14 mouse cellular contexts compared by ENCODE assay signal in genomic region chr17:45836253-45836652, GRCm38 (mm10).
DNase-seq lines count a peak whose midpoint lies in the region; ATAC-seq and TF ChIP-seq lines count a peak whose summit lies in the region.
"Had no signal": no experiment of that assay in that cellular context is flagged by ENCODE, and none has a peak within 500 bp of the region (broad histone marks: within the 10 kb centered on the region; RNA-seq: fewer than 3 reads in every experiment).

No protein-coding gene starts in this region.

- H3K36me3 ChIP-seq in kidney, embryonic 16.5 days (ENCODE audit: insufficient read depth, low read length): no peaks in the 10 kb centered on the region
- H3K36me3 ChIP-seq: embryonic facial prominence, embryonic 13.5 days; liver, embryonic 15.5 days had no signal

- 61% methylated on average over 7 of the region's 7 CpGs for WGBS in kidney, embryonic 16.5 days

- H3K4me3 ChIP-seq in gastrocnemius, adult 2 months: no peak overlapping the region
- no peak overlapping the region for H3K4me3 ChIP-seq in kidney, embryonic 16.5 days (ENCODE audit: low read length)
- H3K4me3 ChIP-seq: embryonic facial prominence, embryonic 13.5 days; liver, embryonic 15.5 days had no signal

- intact Hi-C loops in gastrocnemius, adult 2 months (cut with DNase I): no loop called here

- no peak overlapping the region for H3K9ac ChIP-seq in kidney, embryonic 16.5 days (replicated peaks; ENCODE audit: low read length)
- H3K9ac ChIP-seq: embryonic facial prominence, embryonic 13.5 days; forebrain, postnatal 0 days; liver, embryonic 15.5 days had no signal

- no peak for TF ChIP-seq CTCF in gastrocnemius, adult 2 months (IDR thresholded peaks at IDR 0.05)

- H3K27ac ChIP-seq in gastrocnemius, adult 2 months: no peak overlapping the region
- no peak overlapping the region for H3K27ac ChIP-seq in kidney, embryonic 16.5 days (ENCODE audit: low read length)
- H3K27ac ChIP-seq: embryonic facial prominence, embryonic 13.5 days; liver, embryonic 15.5 days had no signal

- H3K9me3 ChIP-seq in kidney, embryonic 16.5 days (ENCODE audit: low read length): 0 out of 2 replicates have a peak, but pooled peaks cover 3% of the 10 kb centered on the region

- DNase-seq in gastrocnemius, adult 2 months: peak; percentile 53
- DNase-seq in gastrocnemius, postnatal 10 days: no peak
- peak; percentile 41 for DNase-seq in retina, postnatal 1 day
- no peak for DNase-seq in retina, embryonic 14.5 days (ENCODE audit: low spot score)
- no peak for DNase-seq in frontal cortex, postnatal 10 days (ENCODE audit: low spot score in 2 of 2)
- DNase-seq: forebrain, postnatal 0 days; heart, adult 18-20 months; spleen, adult 18-20 months; thymus, postnatal 36 days had no signal

- peak; percentile 64; the same call in 1 of the 2 replicates for ATAC-seq in kidney, embryonic 16.5 days (ENCODE audit: low FRiP score, low TSS enrichment)
- ATAC-seq in megakaryocyte progenitor cell, adult 5-6 weeks (replicated peaks; ENCODE audit: poor library complexity): no peak
- ATAC-seq in monocyte, adult 5-6 weeks (replicated peaks; ENCODE audit: insufficient number of reproducible peaks, low FRiP score, low TSS enrichment, poor library complexity, severe bottlenecking): no peak
- ATAC-seq: forebrain, postnatal 0 days had no signal

- 0 out of 2 replicates have a peak, but pooled peaks cover 5% of the 10 kb centered on the region for H3K4me1 ChIP-seq in kidney, embryonic 16.5 days (ENCODE audit: insufficient read depth, low read length)
- H3K4me1 ChIP-seq: liver, embryonic 15.5 days had no signal

- no peak overlapping the region for H3K4me2 ChIP-seq in kidney, embryonic 16.5 days (replicated peaks; ENCODE audit: low read depth, low read length)
- H3K4me2 ChIP-seq: embryonic facial prominence, embryonic 13.5 days; liver, embryonic 15.5 days had no signal

- no peaks in the 10 kb centered on the region for H3K27me3 ChIP-seq in kidney, embryonic 16.5 days (ENCODE audit: insufficient read depth, low read length)
- H3K27me3 ChIP-seq: embryonic facial prominence, embryonic 13.5 days; liver, embryonic 15.5 days had no signal

Comparison
In these comparisons a context has a peak if more than half of its experiments do, and no peak if none do; other contexts are left out.
1. DNase-seq: peak in gastrocnemius, adult 2 months (single experiment) and retina, postnatal 1 day (single experiment); none in gastrocnemius, postnatal 10 days (single experiment), retina, embryonic 14.5 days (single experiment) and frontal cortex, postnatal 10 days (0 of 2).